Mouse (Mus musculus): ENCODE data around the gene Rpl14.

Gene Rpl14

GRCm38 (mm10) chr9:120571593-120572385 lies 545 bp downstream of the Rpl14 start:
- no peak for DNase-seq (ENCODE audit: low spot score in 2 of 2)

- DNase-seq (ENCODE audit: low spot score in 2 of 2): peak in 1 of 2 experiments; percentile 32
Observed at GRCm38 (mm10) chr9:120575748-120576661, 4.8 kb downstream of the Rpl14 start.

DNA sequence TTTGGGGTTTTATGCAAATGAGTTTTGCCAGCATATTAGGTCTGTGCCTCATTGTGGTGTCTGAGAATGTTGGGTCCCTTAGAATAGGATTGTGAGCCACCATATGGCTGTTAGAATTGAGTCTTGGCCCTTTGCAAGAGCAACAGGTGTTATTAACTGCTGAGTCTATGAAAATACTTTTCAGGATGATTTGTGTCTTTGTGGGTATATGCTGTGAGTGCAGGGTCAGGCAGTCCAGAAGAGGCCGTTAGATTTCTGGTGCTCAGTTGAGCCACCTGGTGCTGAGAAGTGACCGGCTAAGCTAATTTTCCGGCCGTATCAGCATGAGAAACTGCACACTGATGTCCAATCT lies 5.4 kb downstream of the Rpl14 start:
- DNase-seq (ENCODE audit: low spot score in 2 of 2): no peak

DNA sequence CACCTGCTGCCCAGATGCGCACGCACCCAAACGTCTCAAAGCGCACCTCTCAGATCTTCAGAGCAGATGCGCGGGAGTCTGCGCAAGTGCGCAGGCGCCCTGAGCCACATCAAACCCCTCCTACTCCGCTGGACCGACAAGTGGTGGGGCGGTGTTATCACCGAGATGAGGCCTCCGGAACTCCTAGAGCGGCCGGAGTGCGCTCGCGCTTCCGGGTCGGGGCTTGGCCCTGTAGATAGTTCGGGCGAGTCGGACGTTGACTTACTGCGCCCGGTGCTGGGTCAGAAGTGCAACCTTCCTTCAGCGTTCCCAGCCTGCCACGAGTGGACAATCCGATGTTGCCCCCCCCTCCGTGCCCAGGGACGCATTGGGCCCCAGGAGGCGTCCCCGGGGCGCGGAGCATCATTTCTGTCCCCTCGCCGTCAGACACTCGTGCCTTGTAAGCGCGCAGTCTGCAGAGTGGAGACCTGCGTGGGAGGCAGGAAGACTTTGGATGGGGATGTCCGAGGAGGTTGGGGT lies 5.9 kb downstream of the Rpl14 start:
- DNase-seq (ENCODE audit: low spot score in 2 of 2): peak; percentile 86 to 89

DNA sequence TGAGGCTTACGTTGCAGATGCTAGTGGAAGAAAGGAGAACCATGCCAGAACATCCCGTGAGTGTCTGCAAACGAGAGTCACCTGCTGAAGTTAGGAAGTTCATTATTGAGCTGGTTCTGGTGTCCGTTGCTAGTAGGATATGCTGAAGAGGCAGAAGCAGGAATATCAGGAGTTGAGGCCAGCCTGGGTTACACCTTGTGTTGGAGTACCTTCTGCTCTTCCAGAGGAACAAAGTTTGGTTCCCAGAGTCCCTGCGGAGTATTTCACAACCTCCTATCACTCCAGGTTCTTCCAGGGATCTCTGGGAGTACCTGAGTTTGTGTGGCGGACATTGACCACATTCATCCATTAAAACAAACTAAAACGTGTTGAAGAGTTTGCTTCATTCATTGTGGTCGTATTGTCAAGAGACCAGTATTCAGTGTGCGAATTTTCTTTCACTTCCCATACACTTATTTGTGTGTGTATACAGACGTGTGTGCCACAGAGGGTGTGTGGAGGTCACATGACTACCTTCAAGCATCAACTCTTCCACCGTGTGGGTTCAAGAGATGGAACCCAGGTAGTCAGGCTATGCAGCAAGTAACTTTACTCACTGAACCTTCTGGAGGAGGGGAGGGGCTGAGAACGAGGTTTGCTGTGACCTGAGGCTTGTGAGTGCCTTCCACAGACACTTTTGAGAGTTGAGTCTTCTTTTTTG lies 6.6 kb downstream of the Rpl14 start:
- DNase-seq (ENCODE audit: low spot score in 2 of 2): no peak

DNA sequence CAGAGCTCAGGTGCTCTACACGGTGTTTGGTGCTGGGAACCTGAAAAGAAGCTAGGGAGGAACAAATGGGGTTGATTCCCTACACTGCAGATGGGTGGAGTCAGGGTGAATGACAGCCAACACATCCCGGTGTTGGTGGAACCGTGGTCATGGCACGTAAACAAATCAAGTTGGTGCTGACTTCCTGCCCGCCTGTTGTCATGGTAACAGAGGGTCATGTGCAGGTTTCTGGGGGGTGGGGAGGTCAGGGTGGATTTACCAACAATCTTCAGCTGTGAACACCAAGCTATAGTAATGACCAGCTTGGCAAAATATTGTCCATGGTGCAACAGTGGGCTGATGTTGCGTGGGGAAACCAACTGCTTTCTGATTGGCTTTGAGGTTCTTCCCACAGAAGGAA lies 7.5 kb downstream of the Rpl14 start:
- DNase-seq (ENCODE audit: low spot score in 2 of 2): peak; percentile 63 to 65

- no peak for DNase-seq (ENCODE audit: low spot score in 2 of 2)
Observed at GRCm38 (mm10) chr9:120579808-120580207, 8.6 kb downstream of the Rpl14 start.

GRCm38 (mm10) chr9:120581941-120582618 lies 10.8 kb downstream of the Rpl14 start:
- DNase-seq (ENCODE audit: low spot score in 2 of 2): peak in 1 of 2 experiments; percentile 41

DNA sequence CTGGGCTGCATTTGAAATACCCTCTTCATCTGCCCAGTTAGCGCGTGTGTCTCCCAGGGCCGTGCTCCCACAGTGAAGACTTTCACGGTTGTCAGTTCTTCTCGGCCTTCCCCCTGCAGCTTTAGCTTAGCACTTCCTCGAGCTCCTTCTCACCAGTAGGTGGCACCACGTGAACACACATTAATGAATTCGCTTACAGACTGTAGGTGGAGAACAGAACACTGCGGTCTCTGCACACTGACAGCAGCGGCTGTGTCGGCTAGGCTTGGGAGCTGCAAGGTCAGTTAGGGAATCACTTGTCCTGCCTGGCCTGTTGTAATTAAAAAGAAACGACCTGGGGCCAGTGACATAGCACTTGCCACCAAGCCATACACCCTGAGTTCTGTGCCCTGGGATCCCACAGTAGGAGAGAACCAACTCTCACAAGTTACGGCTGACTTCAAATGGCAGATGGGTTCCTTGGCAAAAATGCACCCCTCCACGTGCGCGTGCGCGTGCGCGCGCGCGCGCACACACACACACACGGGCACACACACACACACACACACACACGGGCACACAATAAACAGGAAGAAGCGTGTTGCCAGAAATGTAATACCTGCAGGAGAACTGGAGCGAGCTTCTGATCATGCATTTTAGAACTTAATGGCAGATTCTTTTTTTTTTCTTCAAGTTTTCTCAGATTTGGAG lies 11.5 kb downstream of the Rpl14 start:
- DNase-seq (ENCODE audit: low spot score in 2 of 2): peak; percentile 87 to 88

GRCm38 (mm10) chr9:120583314-120583713 lies 12.1 kb downstream of the Rpl14 start:
- no peak for DNase-seq (ENCODE audit: low spot score in 2 of 2)

DNA sequence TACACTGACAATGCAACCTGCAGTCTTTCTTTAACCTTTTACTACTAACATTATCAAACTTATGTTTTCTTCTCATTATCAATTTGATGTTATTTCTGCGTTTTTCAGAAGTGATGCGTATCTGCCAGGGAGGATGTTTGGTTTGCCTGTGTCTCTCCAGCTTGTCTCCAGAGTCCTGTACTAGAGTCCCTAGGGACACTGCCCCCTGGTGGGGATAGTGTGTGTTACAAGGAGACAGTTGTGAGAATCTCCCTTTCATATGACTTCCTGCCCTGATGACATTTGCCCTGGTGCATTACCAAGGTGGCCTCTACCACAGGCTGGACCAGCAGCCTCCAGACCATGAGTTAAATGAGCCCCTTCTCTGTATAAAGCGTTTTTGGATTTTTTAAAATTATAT lies 15.3 kb downstream of the Rpl14 start:
- DNase-seq (ENCODE audit: low spot score in 2 of 2): peak; percentile 65 to 76

DNA sequence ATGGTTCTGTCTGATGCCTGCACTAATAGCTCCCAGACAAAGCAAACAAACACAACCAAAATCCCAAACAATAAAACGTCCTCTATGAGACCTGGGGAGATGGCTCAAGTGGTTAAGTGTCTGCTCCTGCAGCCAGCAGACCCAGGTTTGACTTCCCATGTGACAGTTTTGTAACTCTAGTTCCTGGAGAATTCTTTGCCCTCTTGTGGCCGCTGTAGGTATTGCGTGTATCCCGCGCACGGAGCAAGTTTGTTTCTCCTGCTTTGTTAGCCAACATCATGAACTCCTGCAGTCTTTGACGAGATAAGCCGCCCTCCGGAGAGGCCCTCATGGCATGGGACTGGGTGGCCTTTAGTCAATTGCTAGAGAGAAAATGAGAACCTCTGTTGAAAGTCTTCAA lies 20.2 kb downstream of the Rpl14 start:
- peak; percentile 47 to 66 for DNase-seq (ENCODE audit: low spot score in 2 of 2)

- no peak for DNase-seq (ENCODE audit: low spot score in 2 of 2)
Observed at GRCm38 (mm10) chr9:120593383-120594101, 22.3 kb downstream of the Rpl14 start.

DNA sequence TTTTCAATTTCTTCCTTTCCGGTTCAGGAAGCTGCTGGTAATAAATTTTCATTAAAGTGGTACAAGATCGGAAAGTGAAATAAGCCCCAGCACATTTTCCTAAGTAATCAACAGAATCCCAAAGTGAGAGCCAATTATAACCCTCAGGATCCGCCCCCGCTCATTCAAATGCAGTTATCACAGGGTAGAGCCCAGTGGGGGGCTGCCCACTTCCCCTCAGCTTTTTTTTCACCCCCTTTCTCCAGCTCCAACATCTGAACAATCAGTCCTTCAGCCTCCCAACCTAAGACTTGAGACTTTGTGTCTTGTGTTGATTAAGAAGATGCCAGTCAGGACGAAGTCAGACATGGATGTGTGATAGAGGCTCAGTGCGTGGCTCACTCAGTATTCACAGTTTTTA lies 23.6 kb downstream of the Rpl14 start:
- DNase-seq (ENCODE audit: low spot score in 2 of 2): no peak

DNA sequence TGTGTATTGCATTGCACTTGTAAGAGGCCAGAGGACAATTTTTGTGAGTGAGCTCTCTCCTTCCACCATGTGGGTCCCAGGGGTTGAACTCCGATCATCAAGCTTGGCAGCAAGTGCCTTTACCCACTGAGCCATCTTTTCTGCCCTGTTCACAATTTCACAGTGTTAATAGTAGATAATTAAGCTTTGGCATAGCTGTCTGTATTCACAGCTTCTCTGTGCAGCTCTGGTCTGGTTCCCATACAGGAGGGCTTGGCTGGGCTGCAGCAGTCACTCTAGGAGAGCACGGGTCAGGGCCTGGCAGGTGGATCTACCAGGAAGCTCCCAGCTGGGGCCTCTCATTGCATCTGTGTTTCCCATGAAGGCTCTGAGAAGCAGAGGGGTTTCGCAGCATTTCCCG lies 24.1 kb downstream of the Rpl14 start:
- no peak for DNase-seq (ENCODE audit: low spot score in 2 of 2)

GRCm38 (mm10) chr9:120601488-120602171 lies 30.4 kb downstream of the Rpl14 start:
- peak; percentile 26 to 42 for DNase-seq (ENCODE audit: low spot score in 2 of 2)

DNA sequence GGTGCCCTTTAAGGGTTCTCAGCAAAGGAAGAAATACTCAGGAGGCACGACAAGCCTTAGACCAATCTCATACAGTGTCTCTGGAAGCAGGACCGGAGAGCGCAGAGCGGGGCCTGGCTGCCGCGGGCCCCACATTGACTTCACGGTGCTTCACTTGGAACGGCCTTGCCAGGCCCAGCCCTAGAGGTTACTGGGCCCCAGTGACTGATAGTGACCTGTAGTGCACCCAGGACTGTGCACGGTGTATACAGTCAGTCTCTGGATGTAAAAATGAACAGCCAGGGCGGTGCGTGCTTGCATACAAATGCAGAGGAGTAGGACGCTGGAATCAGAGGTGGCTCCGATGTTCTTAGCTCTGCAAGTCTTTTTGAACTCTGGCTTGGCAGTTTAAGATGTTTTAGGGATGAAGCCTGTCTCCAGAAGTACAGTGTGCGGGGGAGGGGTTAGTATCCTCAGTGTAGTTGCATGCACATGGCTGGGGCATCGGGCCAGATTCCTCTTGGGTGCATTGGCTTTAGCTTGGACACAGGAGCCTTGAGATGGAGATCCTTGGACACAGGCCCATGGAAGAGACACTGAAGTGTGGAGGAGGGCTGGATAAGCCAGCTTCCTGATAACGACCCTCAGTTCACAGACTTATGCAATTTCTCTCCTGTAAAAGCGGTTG lies 31.1 kb downstream of the Rpl14 start:
- no peak for DNase-seq (ENCODE audit: low spot score in 2 of 2)

- peak; percentile 48 to 58 for DNase-seq (ENCODE audit: low spot score in 2 of 2)
Observed at GRCm38 (mm10) chr9:120602839-120603511, 31.7 kb downstream of the Rpl14 start.

All from natural killer cell, adult 2 months (primary cell).